Mouse (Mus musculus) spleen, postnatal 14 days (tissue): ENCODE data around the gene Olfr774.
"Not testable (repeated sequence)": the region's sequence is repeated elsewhere in the genome, so short reads cannot be mapped to it uniquely, and the experiment has no call there.

Experiments used
- DNase-seq, 2 experiments: peaks; one replicate each; pipeline ENCODE4 v3.0.0; 2021 to 2022; ENCODE audit warnings: low spot score in 2 of 2

The Olfr774 gene

DNA sequence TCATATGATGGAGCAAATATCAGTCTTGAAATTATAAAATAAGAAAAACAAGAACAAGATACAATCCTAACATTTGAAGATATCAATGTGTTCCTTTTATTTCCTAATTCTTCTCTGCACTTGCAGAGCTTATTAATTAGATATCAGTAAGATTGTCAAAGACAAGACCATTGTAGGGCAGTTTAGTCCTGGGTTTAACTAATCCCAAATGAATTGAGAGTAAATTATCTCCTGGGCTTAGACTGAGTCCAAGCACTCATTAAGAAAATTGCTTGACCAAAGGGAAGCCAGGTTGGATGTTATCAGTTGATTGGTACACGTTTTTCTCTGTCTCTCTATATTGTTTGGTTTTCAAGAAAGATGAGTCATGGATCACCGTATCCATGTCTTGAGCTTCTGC is at the start of gene Olfr774:
Gene Olfr774 (plus strand): TSS at position 301 of the 400 bp plus-strand sequence.
- DNase-seq, result no peak

DNA sequence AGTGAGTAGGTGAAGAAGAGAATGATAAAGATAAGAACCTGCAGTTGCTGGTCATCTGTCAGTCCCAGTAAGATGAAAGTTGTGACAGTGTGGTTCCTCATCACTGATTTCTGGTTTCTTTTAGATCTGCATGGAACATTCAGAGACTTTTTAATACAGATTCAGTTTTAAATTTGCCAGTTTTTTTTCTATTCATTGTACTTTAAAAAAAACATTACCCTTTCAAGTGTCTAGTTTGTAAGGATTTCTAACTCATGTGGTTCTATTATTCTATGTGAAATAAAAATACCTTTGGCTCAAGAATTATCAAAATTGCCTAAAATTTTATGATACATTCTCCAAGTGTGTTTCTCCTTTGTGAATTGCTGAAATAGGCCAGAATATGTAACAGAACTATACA is 48.7 kb upstream of the Olfr774 start, which contains the start of gene Olfr773:
Gene Olfr773 (minus strand): TSS at position 101 of the 400 bp plus-strand sequence.
- DNase-seq, result not testable (repeated sequence)

DNA sequence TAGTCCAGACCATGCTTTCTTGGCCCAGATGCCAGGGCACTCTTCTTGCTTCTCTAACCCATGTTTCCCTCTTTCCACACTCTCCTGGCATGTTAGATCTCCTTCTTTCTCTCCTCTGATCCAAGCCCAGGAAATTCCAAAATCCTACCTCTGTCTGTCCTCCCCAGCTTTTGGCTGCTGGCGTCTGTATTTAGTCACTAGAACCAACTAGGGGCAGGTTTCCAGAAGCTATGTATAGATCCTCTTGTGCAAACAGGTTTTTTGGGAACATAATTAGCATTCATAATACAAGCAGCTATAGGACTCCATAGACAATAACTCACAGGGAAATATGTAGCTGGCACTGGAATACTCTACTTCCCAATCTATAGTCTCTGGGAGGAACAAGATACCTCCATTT is 5.3 kb upstream of the Olfr774 start:
- DNase-seq, result no peak

DNA sequence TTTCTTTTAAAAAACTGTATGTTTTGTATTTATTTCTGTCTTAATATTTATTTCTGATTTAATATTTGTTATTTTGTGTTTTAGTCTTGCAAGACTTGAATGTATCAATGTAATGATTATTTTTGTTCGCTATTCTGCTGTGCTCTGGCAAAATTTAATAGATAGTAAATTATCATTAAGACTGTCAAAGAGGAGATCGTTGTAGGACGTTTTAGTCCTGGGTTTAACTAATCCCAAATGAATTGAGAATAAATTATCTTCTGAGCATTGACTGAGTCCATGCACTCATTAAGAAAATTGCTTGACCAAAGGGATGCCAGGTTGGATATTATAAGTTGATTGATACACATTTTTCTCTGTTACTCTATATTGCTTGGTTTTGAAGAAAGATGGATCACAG is 12.1 kb downstream of the Olfr774 start, which contains the start of gene Olfr775:
Gene Olfr775 (plus strand): TSS at position 301 of the 400 bp plus-strand sequence.
- DNase-seq, result no peak

DNA sequence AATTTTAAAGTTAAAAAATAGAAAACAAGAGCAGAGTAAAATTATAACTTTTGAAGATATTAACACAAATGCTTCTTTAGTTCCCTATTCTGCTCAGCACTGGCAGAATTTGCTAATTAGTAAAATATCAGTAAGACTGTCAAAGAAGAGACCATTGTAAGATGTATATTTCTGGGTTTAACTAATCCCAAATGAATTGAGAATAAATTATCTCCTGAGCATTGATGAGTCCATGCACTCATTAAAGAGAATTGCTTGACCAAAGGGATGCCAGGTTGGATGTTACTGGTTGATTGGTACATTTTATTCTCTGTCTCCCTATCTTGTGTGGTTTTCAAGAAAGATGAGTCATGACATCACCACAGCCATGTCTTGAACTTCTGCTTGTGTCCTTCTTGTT is 22.8 kb downstream of the Olfr774 start, which contains the start of gene Olfr776:
Gene Olfr776 (plus strand): TSS at position 301 of the 400 bp plus-strand sequence.
- no peak for DNase-seq

DNA sequence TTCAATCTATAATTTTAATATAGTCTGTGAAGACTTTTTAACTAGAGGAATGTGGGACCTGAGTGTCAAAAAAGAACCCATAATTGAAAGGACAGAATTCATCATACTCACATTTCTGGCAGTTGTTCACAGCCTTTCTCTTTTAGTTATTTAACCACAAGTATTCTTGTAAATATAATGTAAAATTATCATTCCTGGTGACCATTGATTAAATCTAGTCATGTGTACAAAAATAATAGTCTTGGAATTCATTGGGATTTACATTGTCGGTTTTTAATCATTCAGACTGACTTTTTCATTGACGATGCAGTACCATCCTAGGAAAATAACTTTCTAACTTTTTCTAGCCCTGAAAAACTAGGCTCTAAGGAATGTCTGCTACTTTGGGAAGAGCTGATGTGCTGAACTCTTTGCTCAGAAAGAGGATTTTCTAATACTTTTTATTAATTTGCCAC is 35.1 kb downstream of the Olfr774 start, which contains the start of gene Olfr777:
Gene Olfr777 (minus strand): TSS at position 405 of the 455 bp plus-strand sequence.
- no peak for DNase-seq
